Mouse (Mus musculus) liver, embryonic 11.5 days (tissue): Measurements from ENCODE around the gene Dppa4. TPM values are rescaled to one million over a fixed set of nuclear protein-coding genes. Genes with fewer than 3 reads are reported as not detected.

Experiments used
- polyA plus RNA-seq: library from polyadenylated mRNA; unstranded; fragments of >200 nt; fragmentation: Nextera tagmentation; extraction: Ambion mirVana; gene quantifications from 2 replicates; pipeline ENCODE4 v1.2.1, GENCODE M21; 2014

The Dppa4 gene
- polyA plus RNA-seq, 1 experiment from 2014 or later, result 0.30 TPM

Other genes starting within 250 kb of the Dppa4 start
- gene Dppa2, start 20.2 kb downstream of the Dppa4 start, polyA plus RNA-seq, result 0.08 TPM in 1 of 2 replicates, not detected in the other
- not detected in 2 replicates for gene Gm5485, start 128.7 kb downstream of the Dppa4 start, polyA plus RNA-seq
- 0.09 and 0.25 TPM in 2 replicates for gene Morc1, start 147.5 kb downstream of the Dppa4 start, polyA plus RNA-seq